Mouse (Mus musculus) thymus, adult 2 months (tissue): ENCODE data around the gene Foxj1. TPM values are rescaled to one million over a fixed set of nuclear protein-coding genes. Genes with fewer than 3 reads are reported as not detected.

Experiments used
- DNase-seq: peaks from one replicate; pipeline ENCODE4 v3.0.0; 2021
- H3K27ac ChIP-seq: fragments of 200-500 bp; 2 replicates; pipeline ENCODE4 v1.5.1; 2012; ENCODE audit warnings: low read length, control low read depth; ENCODE audit not compliant: control insufficient read depth, insufficient read depth
- H3K27me3 ChIP-seq: fragments of 200-500 bp; 2 replicates; pipeline ENCODE4 v1.6.1; 2012; ENCODE audit warnings: mild to moderate bottlenecking, low read length, moderate library complexity, mixed read lengths; ENCODE audit not compliant: control insufficient read depth, insufficient read depth
- H3K36me3 ChIP-seq: fragments of 200-500 bp; 2 replicates; pipeline ENCODE4 v1.6.1; 2012; ENCODE audit warnings: mild to moderate bottlenecking, low read length, moderate library complexity; ENCODE audit not compliant: control insufficient read depth, insufficient read depth
- H3K4me1 ChIP-seq: fragments of 200-500 bp; replicated peaks from 2 replicates; pipeline ENCODE4 v1.6.1; 2012; ENCODE audit warnings: low read length; ENCODE audit not compliant: control insufficient read depth, insufficient read depth
- H3K4me3 ChIP-seq: fragments of 200-500 bp; 2 replicates; pipeline ENCODE4 v1.5.1; 2012; ENCODE audit warnings: mild to moderate bottlenecking, low read length, control low read depth, moderate library complexity; ENCODE audit not compliant: control insufficient read depth, insufficient read depth
- CTCF ChIP-seq: fragments of 200-500 bp; IDR thresholded peaks from 2 replicates; pipeline ENCODE4 v1.5.1; 2012; ENCODE audit warnings: mild to moderate bottlenecking, control low read depth, low read length, moderate library complexity, borderline replicate concordance; ENCODE audit not compliant: control insufficient read depth, poor library complexity, insufficient read depth; ENCODE audit errors: extremely low read depth
- POLR2A ChIP-seq: fragments of 200-500 bp; IDR thresholded peaks from 2 replicates; pipeline ENCODE4 v1.6.1; 2012; ENCODE audit warnings: mild to moderate bottlenecking, low read length, control low read depth, moderate library complexity; ENCODE audit not compliant: control insufficient read depth, poor library complexity, insufficient read depth; ENCODE audit errors: extremely low read depth
- WGBS: fragments of 180-500 bp; shearing (Covaris S2); methylation state at CpG from one replicate; pipeline ENCODE4 v1.1.7; 2018; 5-methylcytosine and 5-hydroxymethylcytosine counted together
- polyA plus RNA-seq: library from polyadenylated mRNA; depleted of rRNA; stranded (reverse); fragments of >200 nt; gene quantifications from 2 replicates; pipeline ENCODE4 v1.2.3, GENCODE M21; 2012

Gene Foxj1
- polyA plus RNA-seq, 1 experiment: 6.9 TPM

DNA sequence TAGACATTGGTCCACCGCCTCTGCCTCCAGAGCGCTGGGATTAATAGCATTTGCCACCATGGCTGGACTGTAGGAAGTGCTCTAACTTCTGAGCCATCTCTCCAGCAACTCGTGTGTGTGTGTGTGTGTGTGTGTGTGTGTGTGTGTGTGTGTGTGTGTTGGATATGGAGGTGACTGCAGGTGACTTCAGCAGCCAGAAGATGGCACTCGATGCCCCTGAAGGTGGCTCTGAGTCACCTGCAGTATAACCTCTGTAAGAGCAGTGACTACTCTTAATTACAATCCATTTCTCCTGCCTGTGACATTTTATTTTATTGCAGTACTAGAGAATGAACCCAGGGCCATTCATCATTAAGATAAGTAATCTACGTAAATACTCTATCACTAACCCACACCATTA, 16.1 kb upstream of the Foxj1 start:
- DNase-seq: no peak
- H3K4me3 ChIP-seq: no peak overlapping the region
- peaks cover 11% of the 10 kb centered on the region; the same call in 1 of the 2 replicates for H3K4me1 ChIP-seq
- H3K27ac ChIP-seq: no peak overlapping the region
- H3K36me3 ChIP-seq: peaks cover 69% of the 10 kb centered on the region
- 91% methylated on average over 5 of the region's 5 CpGs for WGBS
- TF ChIP-seq POLR2A (no peak), CTCF (no peak)
- no peaks in the 10 kb centered on the region for H3K27me3 ChIP-seq

DNA sequence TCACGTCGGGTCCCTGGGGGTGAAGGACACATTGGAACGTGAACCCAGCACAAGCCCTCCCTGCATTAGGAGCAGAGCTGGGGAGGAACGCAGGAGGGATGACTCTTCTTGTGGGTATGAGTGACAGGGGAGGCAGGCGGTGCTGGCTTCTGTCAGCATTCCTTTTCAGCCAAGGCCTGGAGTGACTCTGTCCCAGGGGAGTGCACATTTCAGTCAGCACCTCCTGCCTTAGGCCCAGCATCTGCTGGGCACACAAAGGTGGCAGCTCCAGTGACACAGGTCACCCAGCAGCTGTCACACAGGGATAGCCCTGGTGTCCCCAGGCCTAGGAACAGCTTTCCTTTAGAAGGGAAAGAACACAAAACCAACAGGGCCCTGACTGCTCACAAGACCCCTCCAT, 12.8 kb upstream of the Foxj1 start:
- H3K36me3 ChIP-seq: peaks cover 69% of the 10 kb centered on the region
- WGBS: 91% methylated on average over 5 of the region's 5 CpGs
- no peak overlapping the region for H3K27ac ChIP-seq
- H3K4me1 ChIP-seq: no peaks in the 10 kb centered on the region
- DNase-seq: no peak
- TF ChIP-seq POLR2A (no peak), CTCF (no peak)
- H3K27me3 ChIP-seq: no peaks in the 10 kb centered on the region
- no peak overlapping the region for H3K4me3 ChIP-seq

DNA sequence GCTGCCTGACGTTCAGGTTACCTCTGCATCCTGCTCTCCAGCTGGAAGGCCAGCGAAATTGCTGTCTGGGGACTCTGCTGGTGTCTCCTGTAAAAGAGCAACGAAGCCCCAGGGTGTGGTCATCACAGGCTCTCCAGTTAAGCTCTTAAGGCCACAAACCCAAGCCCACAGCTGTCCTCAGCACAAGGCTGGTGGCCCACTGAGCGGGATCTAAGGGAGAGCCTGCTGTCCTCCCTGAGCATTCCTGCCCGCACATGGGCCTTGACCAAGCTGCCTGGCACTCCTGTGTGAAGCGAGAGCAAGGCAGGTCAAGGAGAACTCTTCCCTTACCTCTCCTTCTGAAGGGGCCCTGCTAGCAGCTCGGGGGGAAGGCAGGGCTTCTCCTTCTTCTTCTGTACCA, 11.8 kb upstream of the Foxj1 start:
- no peak for DNase-seq
- Histone ChIP-seq H3K4me1 (no peaks in the 10 kb centered on the region), H3K4me3 (no peak overlapping the region), H3K36me3 (peaks cover 67% of the 10 kb centered on the region), H3K27ac (no peak overlapping the region), H3K27me3 (no peaks in the 10 kb centered on the region)
- WGBS: 99% methylated on average over 7 of the region's 7 CpGs
- TF ChIP-seq POLR2A: no peak
- TF ChIP-seq CTCF: no peak

DNA sequence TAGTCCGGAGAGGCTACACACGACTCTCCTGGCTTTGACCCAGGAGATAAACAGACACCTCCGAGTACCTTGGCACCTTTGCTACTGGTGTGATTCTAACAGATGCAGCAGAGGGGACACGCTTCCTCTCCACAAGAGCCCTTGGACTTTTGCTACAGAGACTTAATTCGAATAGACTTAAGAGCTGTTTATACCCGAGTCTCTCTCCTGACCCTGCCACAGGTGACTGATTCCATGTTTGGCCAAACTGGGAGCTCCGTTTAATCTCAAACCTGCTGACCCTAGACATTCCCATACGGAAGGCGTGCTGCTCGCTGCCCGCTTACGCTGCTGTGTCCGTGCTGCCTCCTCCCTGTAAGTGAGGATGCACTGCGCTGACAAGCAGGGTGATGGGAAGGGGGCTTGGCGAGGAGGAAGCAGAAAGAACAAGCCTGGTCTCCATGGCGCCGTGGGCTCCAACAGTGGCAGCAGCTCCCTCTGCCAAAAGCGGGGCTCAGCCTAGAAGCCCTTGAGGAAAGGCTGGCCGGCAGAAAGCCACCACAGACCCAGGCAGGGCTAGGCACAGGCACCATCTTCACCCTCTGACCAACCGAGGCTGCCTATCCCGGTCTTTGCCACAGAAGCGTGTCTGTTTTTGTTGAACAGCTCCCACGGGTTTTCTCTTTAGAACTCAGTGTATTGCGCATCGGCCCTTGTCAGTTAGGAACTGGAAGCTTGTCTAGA, 7.0 kb upstream of the Foxj1 start:
- TF ChIP-seq CTCF (no peak), POLR2A (no peak)
- no peak for DNase-seq
- WGBS: 94% methylated on average over 25 of the region's 25 CpGs
- Histone ChIP-seq H3K27me3 (no peaks in the 10 kb centered on the region), H3K36me3 (peaks cover 35% of the 10 kb centered on the region), H3K27ac (no peak overlapping the region), H3K4me3 (no peak overlapping the region), H3K4me1 (peaks cover 17% of the 10 kb centered on the region)

DNA sequence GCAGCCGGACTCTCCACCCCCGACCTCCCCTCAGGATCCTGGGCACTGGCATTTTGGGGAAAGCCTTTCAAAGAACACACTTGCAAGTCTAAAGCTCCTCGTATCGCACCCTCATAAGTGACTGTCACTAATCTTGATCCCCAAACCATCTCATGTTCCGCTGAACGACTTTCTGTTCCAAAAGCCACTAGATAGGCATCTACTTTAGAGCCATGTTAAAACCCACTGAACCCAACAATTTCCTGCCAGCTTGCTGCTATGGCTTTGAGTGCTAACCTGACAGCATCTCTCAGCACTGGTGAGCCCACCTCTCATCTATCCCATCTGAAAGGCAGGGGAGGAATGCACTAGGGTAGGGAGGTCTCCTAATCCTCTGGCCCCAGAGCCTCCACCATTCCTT, 2.3 kb upstream of the Foxj1 start:
- Histone ChIP-seq H3K27ac (no peak overlapping the region), H3K27me3 (no peaks in the 10 kb centered on the region; the same call in 1 of the 2 replicates), H3K4me3 (no peak overlapping the region), H3K36me3 (peaks cover 3% of the 10 kb centered on the region), H3K4me1 (peaks cover 37% of the 10 kb centered on the region)
- 21% methylated on average over 6 of the region's 6 CpGs for WGBS
- no peak for DNase-seq
- TF ChIP-seq CTCF (no peak), POLR2A (no peak)

DNA sequence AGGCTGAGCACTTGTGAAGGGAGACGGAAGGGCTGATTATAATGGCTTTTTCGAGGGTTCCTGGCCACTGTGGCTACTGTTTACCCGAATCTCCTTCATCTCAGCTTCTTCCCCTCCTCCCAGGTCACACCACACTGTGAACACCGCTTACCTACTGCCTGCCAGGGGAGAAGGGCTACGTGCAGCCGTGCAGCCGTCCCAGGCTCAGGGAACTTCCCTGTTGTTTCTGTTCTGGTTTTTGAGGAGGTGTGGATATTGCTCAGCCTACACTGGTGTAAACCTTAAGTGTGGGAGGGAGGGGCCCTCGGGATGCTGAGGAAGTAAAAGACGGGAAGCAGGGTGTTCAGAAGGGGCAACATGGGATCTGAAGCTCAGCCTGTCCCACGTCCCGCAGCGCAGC, 1.8 kb upstream of the Foxj1 start:
- TF ChIP-seq POLR2A (no peak), CTCF (0 out of 2 replicates have a peak, but pooled peaks have one; percentile 12)
- no peaks in the 10 kb centered on the region; the same call in 1 of the 2 replicates for H3K36me3 ChIP-seq
- DNase-seq: no peak
- no peak overlapping the region for H3K4me3 ChIP-seq
- 47% methylated on average over 12 of the region's 12 CpGs for WGBS
- H3K27me3 ChIP-seq: no peaks in the 10 kb centered on the region; the same call in 1 of the 2 replicates
- peaks cover 37% of the 10 kb centered on the region for H3K4me1 ChIP-seq
- no peak overlapping the region for H3K27ac ChIP-seq

DNA sequence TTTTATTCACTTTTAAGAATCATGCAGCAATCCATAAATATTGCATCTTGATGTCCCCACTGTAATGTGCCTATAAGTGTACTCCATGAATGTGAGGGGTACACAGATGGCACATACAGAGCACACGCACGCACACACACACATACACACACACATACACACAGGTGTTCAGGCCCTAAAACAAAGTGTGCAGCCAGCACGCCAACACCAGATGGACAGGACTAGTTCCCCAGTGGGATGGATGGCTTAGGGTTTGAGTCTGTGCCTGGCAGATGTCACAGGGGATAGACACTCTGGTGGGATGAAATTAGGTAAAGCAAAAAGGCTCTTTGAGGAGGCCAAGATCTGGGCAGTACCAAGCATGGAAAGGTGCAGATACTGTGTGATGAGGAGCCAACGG, 1.2 kb upstream of the Foxj1 start:
- 84% methylated on average over 4 of the region's 4 CpGs for WGBS
- H3K4me3 ChIP-seq: no peak overlapping the region

More for the DNA sequence above, 1.2 kb upstream of the Foxj1 start:
- no peaks in the 10 kb centered on the region; the same call in 1 of the 2 replicates for H3K27me3 ChIP-seq
- H3K27ac ChIP-seq: no peak overlapping the region
- no peaks in the 10 kb centered on the region for H3K36me3 ChIP-seq
- peaks cover 37% of the 10 kb centered on the region for H3K4me1 ChIP-seq
- no peak for DNase-seq
- TF ChIP-seq CTCF: no peak
- no peak for TF ChIP-seq POLR2A
